Mouse (Mus musculus): ENCODE measurements around the gene A630023A22Rik. TPM values are rescaled to one million over a fixed set of nuclear protein-coding genes. Genes with fewer than 3 reads are reported as not detected.

The A630023A22Rik gene
- polyA plus RNA-seq, 1 experiment = not detected

DNA sequence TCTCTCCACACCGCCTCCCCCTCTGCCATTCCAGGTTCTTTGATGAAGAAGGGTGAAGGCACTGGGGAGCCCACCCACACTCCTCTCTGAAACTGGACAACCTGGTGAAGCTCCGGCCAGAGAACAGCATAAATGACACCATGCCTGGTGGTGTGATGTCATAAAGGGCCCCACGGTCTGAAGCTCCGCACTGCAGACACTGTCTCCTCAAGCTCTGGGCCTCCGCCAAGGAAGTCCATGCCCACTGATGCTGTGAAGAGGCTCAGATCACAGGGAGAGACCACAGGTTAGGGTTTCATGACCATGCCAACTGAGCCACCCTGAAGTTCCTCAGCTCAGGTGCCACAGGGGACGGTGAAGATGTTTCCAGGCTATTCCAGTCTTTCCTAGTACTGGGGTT, 50.0 kb downstream of the A630023A22Rik start, which contains the start of gene Antxrl:
Antxrl (plus strand) TSS at position 192 of the 400 bp plus-strand sequence.
- DNase-seq = no peak
- H3K4me1 ChIP-seq (ENCODE audit: control insufficient read depth, insufficient read depth, low read length) = no peaks in the 10 kb centered on the region
- no peak within 1 kb of the TSS for H3K4me3 ChIP-seq (replicated peaks; ENCODE audit: extremely low read depth, low read depth, low read length)
- TF ChIP-seq POLR2A (IDR thresholded peaks at IDR 0.05; ENCODE audit: borderline replicate concordance, extremely low read depth, low read depth, low read length) (no peak), CTCF (IDR thresholded peaks at IDR 0.05; ENCODE audit: insufficient read depth, low read length) (no peak)
- whole genome bisulfite sequencing = 86% methylated on average over 6 of the region's 6 CpGs

DNA sequence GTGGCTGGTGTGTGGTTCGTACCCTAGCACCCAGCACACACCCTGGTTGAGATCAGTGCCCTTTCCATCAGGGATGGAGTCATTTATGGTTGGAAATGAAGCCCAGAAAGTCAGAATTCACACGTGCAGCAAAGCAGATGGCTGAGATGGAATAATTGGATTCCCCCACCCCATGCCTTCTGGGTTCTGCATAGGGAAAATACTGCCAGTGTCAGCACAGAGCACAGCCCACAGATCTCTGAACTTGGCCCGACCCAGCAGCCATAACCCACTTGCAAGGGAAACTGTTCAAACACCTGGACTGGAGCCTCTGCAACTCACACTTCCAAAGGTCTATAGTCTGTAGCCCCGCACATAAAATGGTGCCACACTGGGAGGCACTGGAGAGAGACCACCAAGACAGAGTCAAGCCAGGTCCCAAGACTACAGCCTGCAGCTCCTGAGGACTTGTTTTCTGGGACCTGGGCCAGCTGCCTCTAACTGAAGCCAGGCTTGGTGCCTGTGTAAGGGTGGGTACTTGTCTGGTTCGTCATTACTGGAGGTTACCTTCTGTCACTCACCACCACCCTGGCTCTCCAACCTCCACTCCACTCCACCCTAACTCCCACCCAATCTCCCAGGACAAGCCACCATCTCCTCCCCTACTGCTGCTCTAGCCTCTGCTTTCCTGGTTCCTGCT, 52.3 kb downstream of the A630023A22Rik start:
- DNase-seq = no peak
- 68% methylated on average over 5 of the region's 5 CpGs for WGBS
- H3K4me3 ChIP-seq (replicated peaks; ENCODE audit: extremely low read depth, low read depth, low read length) = no peak overlapping the region
- TF ChIP-seq POLR2A (IDR thresholded peaks at IDR 0.05; ENCODE audit: borderline replicate concordance, extremely low read depth, low read depth, low read length) (no peak), CTCF (IDR thresholded peaks at IDR 0.05; ENCODE audit: insufficient read depth, low read length) (no peak)
- H3K4me1 ChIP-seq (ENCODE audit: control insufficient read depth, insufficient read depth, low read length) = no peaks in the 10 kb centered on the region

DNA sequence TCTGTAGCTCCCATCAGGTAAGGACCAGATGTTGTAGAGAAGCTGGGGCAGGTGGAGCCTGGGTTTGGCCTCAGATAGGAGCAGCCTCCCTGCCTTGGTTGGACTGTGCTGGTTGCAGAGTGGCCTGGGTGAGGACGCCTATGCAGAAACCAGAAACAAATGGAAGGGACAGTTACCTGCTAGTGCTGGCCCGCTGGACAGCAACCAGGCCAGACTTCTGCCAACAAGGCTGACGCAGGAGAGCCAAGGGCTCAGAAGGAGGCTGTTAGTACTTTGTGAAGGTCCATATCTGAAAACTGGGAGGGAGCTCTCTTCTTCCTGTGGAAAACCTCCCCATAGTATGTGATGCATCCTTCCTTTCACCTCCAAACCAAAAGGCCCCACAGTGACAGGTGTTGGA, 59.2 kb downstream of the A630023A22Rik start:
- WGBS = 58% methylated on average over 3 of the region's 3 CpGs
- DNase-seq = no peak
- Histone ChIP-seq H3K4me1 (ENCODE audit: control insufficient read depth, insufficient read depth, low read length) (no peaks in the 10 kb centered on the region), H3K4me3 (replicated peaks; ENCODE audit: extremely low read depth, low read depth, low read length) (no peak overlapping the region)
- TF ChIP-seq CTCF (IDR thresholded peaks at IDR 0.05; ENCODE audit: insufficient read depth, low read length) = no peak
- TF ChIP-seq POLR2A (IDR thresholded peaks at IDR 0.05; ENCODE audit: borderline replicate concordance, extremely low read depth, low read depth, low read length) = no peak

DNA sequence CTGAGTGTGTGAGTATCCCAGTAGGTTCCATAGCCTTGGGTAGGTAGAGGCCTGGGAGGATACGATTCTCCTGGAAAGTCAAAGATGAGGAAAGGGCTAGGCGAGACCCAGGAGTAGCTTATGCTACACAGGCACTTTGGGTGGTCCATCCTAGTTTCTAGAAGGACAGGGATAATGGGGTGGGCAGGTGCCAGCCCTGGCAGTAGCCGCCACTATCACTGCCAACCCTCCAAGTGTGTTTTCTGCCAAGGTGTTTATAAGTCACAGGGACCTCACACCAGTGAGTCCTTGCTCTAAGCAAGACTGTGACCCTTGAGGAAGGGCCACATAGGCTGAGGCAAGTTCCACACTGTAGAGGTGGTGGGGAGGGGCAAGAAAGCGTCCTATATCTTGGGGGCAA, 61.3 kb downstream of the A630023A22Rik start:
- H3K4me3 ChIP-seq (replicated peaks; ENCODE audit: extremely low read depth, low read depth, low read length) = no peak overlapping the region
- DNase-seq = no peak
- 74% methylated on average over 4 of the region's 4 CpGs for WGBS
- no peaks in the 10 kb centered on the region for H3K4me1 ChIP-seq (ENCODE audit: control insufficient read depth, insufficient read depth, low read length)
- TF ChIP-seq POLR2A (IDR thresholded peaks at IDR 0.05; ENCODE audit: borderline replicate concordance, extremely low read depth, low read depth, low read length) = no peak
- TF ChIP-seq CTCF (IDR thresholded peaks at IDR 0.05; ENCODE audit: insufficient read depth, low read length) = no peak

DNA sequence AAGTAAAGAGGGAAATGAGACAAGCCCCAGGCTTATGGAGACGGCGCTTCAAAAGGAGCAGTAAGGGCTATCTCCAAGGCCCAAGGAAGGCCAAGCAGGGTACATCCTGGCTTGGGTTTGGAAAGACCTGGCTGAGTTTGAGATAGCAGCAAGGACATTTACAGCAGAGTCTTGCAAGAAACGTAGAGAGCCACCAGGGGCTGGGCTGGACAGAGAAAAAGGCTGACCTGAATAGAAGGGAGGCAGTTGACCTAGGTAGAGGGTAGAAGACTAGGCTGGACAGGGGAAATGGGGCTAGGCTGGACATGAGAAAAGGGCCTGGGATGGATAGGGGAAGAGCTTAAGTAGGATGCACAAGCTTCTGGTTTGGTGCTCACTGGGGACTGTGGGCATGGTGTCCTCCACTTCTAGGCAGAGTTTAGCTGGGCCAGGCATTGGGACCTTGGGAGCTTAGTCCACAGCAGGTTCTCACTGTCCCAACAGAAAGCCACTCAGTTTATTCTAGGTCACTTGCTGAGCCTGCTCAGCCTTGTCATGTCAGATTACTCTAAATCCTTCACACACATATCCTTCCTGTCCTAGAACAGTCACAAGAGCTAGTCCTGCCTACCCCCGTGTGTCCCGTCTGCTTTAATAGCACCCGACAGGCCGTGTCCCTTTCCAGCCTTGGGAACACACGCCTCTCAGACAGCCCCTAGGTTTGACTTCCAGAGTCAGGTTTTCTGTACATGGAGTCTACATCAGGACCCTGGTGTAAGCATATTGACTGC, 68.5 kb downstream of the A630023A22Rik start:
- no peak overlapping the region for H3K4me3 ChIP-seq (replicated peaks; ENCODE audit: extremely low read depth, low read depth, low read length)
- 87% methylated on average over 8 of the region's 8 CpGs for WGBS
- no peaks in the 10 kb centered on the region for H3K4me1 ChIP-seq (ENCODE audit: control insufficient read depth, insufficient read depth, low read length)
- no peak for TF ChIP-seq POLR2A (IDR thresholded peaks at IDR 0.05; ENCODE audit: borderline replicate concordance, extremely low read depth, low read depth, low read length)
- no peak for TF ChIP-seq CTCF (IDR thresholded peaks at IDR 0.05; ENCODE audit: insufficient read depth, low read length)
- no peak for DNase-seq

DNA sequence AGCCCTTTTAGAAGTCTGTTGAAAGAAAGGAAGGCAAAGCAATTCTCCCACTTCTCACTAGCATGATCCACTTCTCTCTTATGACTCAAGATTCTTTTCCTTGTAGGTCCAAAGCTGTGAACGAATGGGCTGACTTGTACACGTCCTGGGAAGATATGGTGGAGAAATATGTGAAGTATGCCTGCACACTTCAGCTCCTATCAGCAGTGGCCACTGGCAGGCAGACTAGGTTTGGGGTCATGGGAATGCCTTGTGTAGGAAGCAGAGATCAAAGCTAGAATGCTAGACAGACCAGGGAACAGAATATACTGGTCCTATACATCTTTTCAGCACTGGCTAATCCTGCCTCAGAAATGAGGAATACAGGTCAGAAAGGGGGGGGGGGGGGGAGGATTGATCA, 75.8 kb downstream of the A630023A22Rik start:
- DNase-seq = no peak
- Histone ChIP-seq H3K4me1 (ENCODE audit: control insufficient read depth, insufficient read depth, low read length) (no peaks in the 10 kb centered on the region), H3K4me3 (replicated peaks; ENCODE audit: extremely low read depth, low read depth, low read length) (no peak overlapping the region)
- TF ChIP-seq POLR2A (IDR thresholded peaks at IDR 0.05; ENCODE audit: borderline replicate concordance, extremely low read depth, low read depth, low read length) = no peak
- TF ChIP-seq CTCF (IDR thresholded peaks at IDR 0.05; ENCODE audit: insufficient read depth, low read length) = no peak
- 33% methylated on average over 2 of the region's 2 CpGs for WGBS

DNA sequence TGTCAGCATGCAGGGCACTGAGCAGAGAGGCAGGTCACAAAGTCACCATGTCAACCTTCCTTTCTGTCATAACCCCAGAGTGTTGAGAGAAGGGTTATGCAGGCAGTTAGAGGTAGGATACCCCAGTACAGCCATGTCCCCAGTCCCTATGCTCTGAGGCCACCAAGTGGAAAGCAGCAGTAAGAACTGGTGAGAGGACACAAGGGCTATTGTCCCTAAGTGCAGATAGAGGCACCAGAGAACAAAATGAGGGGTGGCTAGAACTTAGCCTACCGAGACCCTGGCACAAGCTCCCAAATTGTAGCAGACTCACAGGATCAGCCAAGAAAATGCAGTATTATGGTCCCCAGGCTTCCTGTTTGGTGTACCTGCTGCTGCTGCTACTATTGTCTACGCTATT, 85.6 kb downstream of the A630023A22Rik start:
- Histone ChIP-seq H3K4me1 (ENCODE audit: control insufficient read depth, insufficient read depth, low read length) (no peaks in the 10 kb centered on the region), H3K4me3 (replicated peaks; ENCODE audit: extremely low read depth, low read depth, low read length) (no peak overlapping the region)
- TF ChIP-seq CTCF (IDR thresholded peaks at IDR 0.05; ENCODE audit: insufficient read depth, low read length) (no peak), POLR2A (IDR thresholded peaks at IDR 0.05; ENCODE audit: borderline replicate concordance, extremely low read depth, low read depth, low read length) (no peak)
- WGBS = 77% methylated on average over 2 of the region's 2 CpGs
- no peak for DNase-seq

DNA sequence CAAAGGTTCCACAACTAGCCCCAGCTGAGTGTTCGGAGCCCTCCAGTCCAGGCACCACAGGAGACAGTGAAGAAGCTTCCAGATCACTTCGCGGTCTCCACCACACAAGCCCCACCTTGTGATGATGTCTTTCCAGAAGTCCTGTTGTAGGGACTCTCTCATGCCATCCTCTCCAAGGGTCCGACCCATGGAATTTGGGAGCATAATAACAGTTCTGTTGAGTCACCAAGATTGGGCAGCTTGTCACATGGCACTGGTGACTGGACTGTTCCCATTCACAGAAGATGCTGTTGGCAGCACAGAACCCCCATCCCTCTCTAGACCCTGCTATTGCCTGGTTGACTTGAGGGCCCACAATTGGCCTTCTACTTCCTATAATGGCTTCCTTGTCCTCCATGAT, 86.2 kb downstream of the A630023A22Rik start, which contains the start of gene Gm5460:
Gm5460 (plus strand) TSS at position 378 of the 400 bp plus-strand sequence.
- WGBS = 97% methylated on average over 4 of the region's 4 CpGs
- no peak for DNase-seq
- TF ChIP-seq POLR2A (IDR thresholded peaks at IDR 0.05; ENCODE audit: borderline replicate concordance, extremely low read depth, low read depth, low read length) = no peak
- TF ChIP-seq CTCF (IDR thresholded peaks at IDR 0.05; ENCODE audit: insufficient read depth, low read length) = no peak
- Histone ChIP-seq H3K4me3 (replicated peaks; ENCODE audit: extremely low read depth, low read depth, low read length) (no peak within 1 kb of the TSS), H3K4me1 (ENCODE audit: control insufficient read depth, insufficient read depth, low read length) (no peaks in the 10 kb centered on the region)

DNA sequence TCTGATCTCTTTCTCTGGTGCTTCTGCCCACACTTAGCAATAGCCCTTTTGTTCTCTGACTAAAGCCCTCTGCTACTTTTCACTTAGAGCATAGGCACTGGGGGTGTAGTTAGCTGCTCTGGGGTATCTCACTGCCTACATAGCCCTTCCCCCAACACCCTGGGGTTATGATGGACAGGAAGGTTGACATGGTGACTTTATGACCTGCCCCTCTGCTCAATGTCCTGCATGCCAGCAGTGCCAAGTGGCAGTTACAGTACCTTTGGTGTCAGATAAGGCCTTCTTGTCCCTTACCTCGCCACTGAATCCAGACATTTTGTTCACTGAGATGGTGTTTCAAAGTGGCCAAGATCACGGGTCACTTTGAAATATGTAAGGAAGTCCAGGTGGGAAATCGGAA, 87.5 kb downstream of the A630023A22Rik start, which contains the start of gene Gm30083:
Gm30083 (minus strand) TSS at position 120 of the 400 bp plus-strand sequence.
- Histone ChIP-seq H3K4me1 (ENCODE audit: control insufficient read depth, insufficient read depth, low read length) (no peaks in the 10 kb centered on the region), H3K4me3 (replicated peaks; ENCODE audit: extremely low read depth, low read depth, low read length) (no peak within 1 kb of the TSS)
- TF ChIP-seq CTCF (IDR thresholded peaks at IDR 0.05; ENCODE audit: insufficient read depth, low read length) = no peak
- no peak for TF ChIP-seq POLR2A (IDR thresholded peaks at IDR 0.05; ENCODE audit: borderline replicate concordance, extremely low read depth, low read depth, low read length)
- DNase-seq = no peak
- 85% methylated on average over 3 of the region's 3 CpGs for WGBS
